Mouse (Mus musculus) stomach, embryonic 16.5 days (tissue): ENCODE measurements around the gene Zc3h7b. TPM values are rescaled to one million over a fixed set of nuclear protein-coding genes. Genes with fewer than 3 reads are reported as not detected.

ENCODE experiments used
- ATAC-seq: fragments of 200-750 bp; cut with Nextera tagmentation; 2 replicates; pipeline ENCODE4 v1.8.0; 2017; ENCODE audit warnings: moderate number of reproducible peaks, moderate TSS enrichment; ENCODE audit not compliant: insufficient read depth, low FRiP score
- H3K27ac ChIP-seq: fragments of 300-500 bp; sonication (generic); 2 replicates; pipeline ENCODE4 v1.5.1; 2014; ENCODE audit warnings: low read length
- H3K27me3 ChIP-seq: fragments of 300-500 bp; sonication (generic); 2 replicates; pipeline ENCODE4 v1.6.1; 2014; ENCODE audit warnings: low read length, control low read depth, mixed read lengths; ENCODE audit not compliant: control insufficient read depth, insufficient read depth
- H3K36me3 ChIP-seq: fragments of 300-500 bp; sonication (generic); 2 replicates; pipeline ENCODE4 v1.6.1; 2014; ENCODE audit warnings: low read length; ENCODE audit not compliant: control insufficient read depth, insufficient read depth
- H3K4me1 ChIP-seq: fragments of 300-500 bp; sonication (generic); 2 replicates; pipeline ENCODE4 v1.6.1; 2014; ENCODE audit warnings: low read length, control low read depth, mixed read lengths; ENCODE audit not compliant: control insufficient read depth, insufficient read depth
- H3K4me2 ChIP-seq: fragments of 300-500 bp; sonication (generic); 2 replicates; pipeline ENCODE4 v1.6.1; 2014; ENCODE audit warnings: low read depth, low read length, mixed read lengths
- H3K4me3 ChIP-seq: fragments of 300-500 bp; sonication (generic); replicated peaks from 2 replicates; pipeline ENCODE4 v1.5.1; 2014; ENCODE audit warnings: mild to moderate bottlenecking, low read length
- H3K9ac ChIP-seq: fragments of 300-500 bp; sonication (generic); 2 replicates; pipeline ENCODE4 v1.6.1; 2014; ENCODE audit warnings: low read length
- H3K9me3 ChIP-seq: fragments of 300-500 bp; sonication (generic); replicated peaks from 2 replicates; pipeline ENCODE4 v1.6.1; 2016; ENCODE audit warnings: low read length, control low read depth; ENCODE audit not compliant: control insufficient read depth
- WGBS: fragments of 180-500 bp; shearing (Covaris S2); extraction: QIAGEN DNeasy Blood & Tissue Kit; methylation state at CpG from one replicate; pipeline ENCODE4 v1.1.7; 2014; 5-methylcytosine and 5-hydroxymethylcytosine counted together
- polyA plus RNA-seq: library from polyadenylated mRNA; unstranded; fragments of >200 nt; fragmentation: Nextera tagmentation; extraction: Ambion mirVana; gene quantifications from 2 replicates; pipeline ENCODE4 v1.2.1, GENCODE M21; 2015

Zc3h7b gene
- polyA plus RNA-seq, 1 experiment from 2014 or later: 23.9 TPM

- H3K4me1 ChIP-seq: peaks cover 13% of the 10 kb centered on the region
- H3K36me3 ChIP-seq: no peaks in the 10 kb centered on the region
- no peak overlapping the region for H3K4me2 ChIP-seq
- no peak overlapping the region for H3K27ac ChIP-seq
- WGBS: 65% methylated on average over 14 of the region's 14 CpGs
- H3K4me3 ChIP-seq: no peak overlapping the region
- ATAC-seq: no peak
- no peaks in the 10 kb centered on the region for H3K9me3 ChIP-seq
- no peaks in the 10 kb centered on the region for H3K27me3 ChIP-seq
- no peak overlapping the region for H3K9ac ChIP-seq
Observed at GRCm38 (mm10) chr15:81838554-81839235, 93.8 kb downstream of the Zc3h7b start.

- H3K4me3 ChIP-seq: no peak overlapping the region
- H3K36me3 ChIP-seq: no peaks in the 10 kb centered on the region
- H3K9ac ChIP-seq: no peak overlapping the region
- peaks cover 13% of the 10 kb centered on the region for H3K4me1 ChIP-seq
- no peaks in the 10 kb centered on the region for H3K9me3 ChIP-seq
- 53% methylated on average over 5 of the region's 5 CpGs for WGBS
- no peaks in the 10 kb centered on the region for H3K27me3 ChIP-seq
- no peak overlapping the region for H3K4me2 ChIP-seq
- peak; percentile 44 for ATAC-seq
- H3K27ac ChIP-seq: no peak overlapping the region
Observed at GRCm38 (mm10) chr15:81839634-81840033, 94.8 kb downstream of the Zc3h7b start.

- Histone ChIP-seq H3K27ac (no peak overlapping the region), H3K4me1 (peaks cover 13% of the 10 kb centered on the region), H3K4me2 (no peak overlapping the region), H3K27me3 (no peaks in the 10 kb centered on the region), H3K4me3 (no peak overlapping the region), H3K36me3 (no peaks in the 10 kb centered on the region), H3K9me3 (no peaks in the 10 kb centered on the region), H3K9ac (no peak overlapping the region)
- no peak for ATAC-seq
- WGBS: 87% methylated on average over 7 of the region's 7 CpGs
Observed at GRCm38 (mm10) chr15:81840306-81840705, 95.4 kb downstream of the Zc3h7b start.

- Histone ChIP-seq H3K4me1 (no peaks in the 10 kb centered on the region), H3K36me3 (no peaks in the 10 kb centered on the region), H3K4me3 (no peak overlapping the region), H3K27me3 (no peaks in the 10 kb centered on the region), H3K4me2 (no peak overlapping the region), H3K27ac (no peak overlapping the region), H3K9ac (no peak overlapping the region), H3K9me3 (no peaks in the 10 kb centered on the region)
- ATAC-seq: no peak
- 85% methylated on average over 7 of the region's 7 CpGs for WGBS
Observed at GRCm38 (mm10) chr15:81842275-81842674, 97.4 kb downstream of the Zc3h7b start.

- no peak for ATAC-seq
- Histone ChIP-seq H3K4me2 (no peak overlapping the region), H3K4me1 (no peaks in the 10 kb centered on the region; the same call in 1 of the 2 replicates), H3K9ac (no peak overlapping the region), H3K36me3 (no peaks in the 10 kb centered on the region), H3K27me3 (no peaks in the 10 kb centered on the region), H3K9me3 (no peaks in the 10 kb centered on the region), H3K27ac (no peak overlapping the region), H3K4me3 (no peak overlapping the region)
- 81% methylated on average over 5 of the region's 5 CpGs for WGBS
Observed at GRCm38 (mm10) chr15:81845033-81845625, 100.3 kb downstream of the Zc3h7b start.

GRCm38 (mm10) chr15:81845724-81846123, 100.9 kb downstream of the Zc3h7b start:
- no peak overlapping the region for H3K4me3 ChIP-seq
- peaks cover 3% of the 10 kb centered on the region for H3K36me3 ChIP-seq
- H3K4me1 ChIP-seq: no peaks in the 10 kb centered on the region; the same call in 1 of the 2 replicates
- no peak overlapping the region for H3K27ac ChIP-seq
- ATAC-seq: peak; percentile 51; the same call in 1 of the 2 replicates
- no peak overlapping the region for H3K9ac ChIP-seq
- no peak overlapping the region for H3K4me2 ChIP-seq
- H3K27me3 ChIP-seq: no peaks in the 10 kb centered on the region
- H3K9me3 ChIP-seq: no peaks in the 10 kb centered on the region
- 29% methylated on average over 4 of the region's 4 CpGs for WGBS

Other genes with a start within 250 kb of the Zc3h7b start
- 15.1 and 15.3 TPM in 2 replicates for gene Ep300, start 159.7 kb upstream of the Zc3h7b start, polyA plus RNA-seq
- 19.0 and 20.5 TPM in 2 replicates for gene L3mbtl2, start 81.2 kb upstream of the Zc3h7b start, polyA plus RNA-seq
- gene Chadl, start 47.8 kb upstream of the Zc3h7b start, polyA plus RNA-seq: 2.2 and 2.7 TPM in 2 replicates
- 95.8 and 98.5 TPM in 2 replicates for gene Rangap1, start 473 bp downstream of the Zc3h7b start, polyA plus RNA-seq
- 21.0 and 24.6 TPM in 2 replicates for gene Tef, start 57.4 kb downstream of the Zc3h7b start, polyA plus RNA-seq
- 30.0 and 31.7 TPM in 2 replicates for gene Tob2, start 113.7 kb downstream of the Zc3h7b start, polyA plus RNA-seq
- 112 and 120 TPM in 2 replicates for gene Phf5a, start 126.9 kb downstream of the Zc3h7b start, polyA plus RNA-seq
- 190 and 200 TPM in 2 replicates for gene Aco2, start 127.3 kb downstream of the Zc3h7b start, polyA plus RNA-seq
- 58.6 and 70.1 TPM in 2 replicates for gene Polr3h, start 181.2 kb downstream of the Zc3h7b start, polyA plus RNA-seq
- gene Csdc2, start 191.7 kb downstream of the Zc3h7b start, polyA plus RNA-seq: 17.1 and 18.2 TPM in 2 replicates
- 31.5 and 32.9 TPM in 2 replicates for gene Pmm1, start 215.9 kb downstream of the Zc3h7b start, polyA plus RNA-seq
- gene 1700029P11Rik, start 235.5 kb downstream of the Zc3h7b start, polyA plus RNA-seq: not detected in 2 replicates
- gene Xrcc6, start 242.8 kb downstream of the Zc3h7b start, polyA plus RNA-seq: 71.9 and 72.2 TPM in 2 replicates